Mouse (Mus musculus) liver, embryonic 14.5 days (tissue): ENCODE results near the gene Zbed6. TPM values are rescaled to one million over a fixed set of nuclear protein-coding genes. Genes with fewer than 3 reads are reported as not detected.
A peak's percentile ranks its signal among the peaks of the same experiment; 100 is the strongest.

Experiments used
- ATAC-seq: fragments of 200-750 bp; cut with Nextera tagmentation; 2 replicates; pipeline ENCODE4 v1.8.0; 2017; ENCODE audit warnings: moderate number of reproducible peaks, mild to moderate bottlenecking, moderate library complexity; ENCODE audit not compliant: insufficient read depth
- DNase-seq, 3 experiments: peaks; one replicate each; pipeline ENCODE4 v3.0.0-alpha.2; 2012 to 2013; ENCODE audit warnings: low read depth in 3 of 3, low spot score in 3 of 3
- H3K27ac ChIP-seq: fragments of 300-500 bp; sonication (generic); 2 replicates; pipeline ENCODE4 v1.5.1; 2014; ENCODE audit warnings: moderate library complexity, mild to moderate bottlenecking, control low read depth, inconsistent platforms
- H3K27me3 ChIP-seq: fragments of 300-500 bp; sonication (generic); 2 replicates; pipeline ENCODE4 v1.6.1; 2014; ENCODE audit warnings: mild to moderate bottlenecking, low read length, moderate library complexity; ENCODE audit not compliant: control insufficient read depth, insufficient read depth
- H3K36me3 ChIP-seq: fragments of 300-500 bp; sonication (generic); replicated peaks from 2 replicates; pipeline ENCODE4 v1.6.1; 2014; ENCODE audit warnings: low read depth; ENCODE audit not compliant: control insufficient read depth, insufficient read depth
- H3K4me1 ChIP-seq, 2 experiments: fragments of 200-500 bp in 1 of 2; fragments of 300-500 bp in 1 of 2; sonication (generic) in 1 of 2; replicated peaks; 2 replicates each; pipeline ENCODE4 v1.6.1; 2012 to 2014; ENCODE audit warnings: antibody characterized with exemption in 1 of 2, inconsistent platforms in 1 of 2, low read length in 1 of 2; ENCODE audit not compliant: control insufficient read depth in 2 of 2, insufficient read depth in 2 of 2
- H3K4me2 ChIP-seq: fragments of 300-500 bp; sonication (generic); 2 replicates; pipeline ENCODE4 v1.6.1; 2014; ENCODE audit warnings: low read depth, mild to moderate bottlenecking, control low read depth, moderate library complexity
- H3K4me3 ChIP-seq, 2 experiments: fragments of 200-500 bp in 1 of 2; fragments of 300-500 bp in 1 of 2; sonication (generic) in 1 of 2; 2 replicates each; pipeline ENCODE4 v1.5.1; 2012 to 2014; ENCODE audit warnings: low read depth in 2 of 2, low read length in 2 of 2, mild to moderate bottlenecking in 2 of 2, control low read depth in 1 of 2, inconsistent platforms in 1 of 2, moderate library complexity in 1 of 2; ENCODE audit not compliant: insufficient read depth in 1 of 2
- H3K9ac ChIP-seq: fragments of 300-500 bp; sonication (generic); replicated peaks from 2 replicates; pipeline ENCODE4 v1.6.1; 2014; ENCODE audit warnings: mild to moderate bottlenecking, control low read depth, moderate library complexity
- H3K9me3 ChIP-seq: fragments of 300-500 bp; sonication (generic); 2 replicates; pipeline ENCODE4 v1.6.1; 2016; ENCODE audit warnings: low read length, mixed read lengths; ENCODE audit not compliant: control insufficient read depth
- CTCF ChIP-seq: IDR thresholded peaks from 2 replicates; pipeline ENCODE4 v1.5.1; 2016; ENCODE audit warnings: antibody characterized with exemption, low read depth, control low read depth
- EP300 ChIP-seq: IDR thresholded peaks from 2 replicates; pipeline ENCODE4 v1.6.1; 2016; ENCODE audit warnings: antibody characterized with exemption, low read depth
- WGBS: fragments of 180-500 bp; shearing (Covaris S2); extraction: QIAGEN DNeasy Blood & Tissue Kit; methylation state at CpG from one replicate; pipeline ENCODE4 v1.1.7; 2014; ENCODE audit not compliant: insufficient replicate concordance; 5-methylcytosine and 5-hydroxymethylcytosine counted together
- polyA plus RNA-seq, 2 experiments: library from polyadenylated mRNA; depleted of rRNA in 1 of 2; stranded (reverse) in 1 of 2; unstranded in 1 of 2; fragments of >200 nt; fragmentation: Nextera tagmentation in 1 of 2; extraction: Ambion mirVana in 1 of 2; gene quantifications; 2 replicates each; pipeline versions ENCODE4 v1.2.1 to v1.2.3; 2012 to 2014

Zbed6 gene
- polyA plus RNA-seq, 2 experiments: 1.4 TPM; not detected in 1

- ATAC-seq: no peak
- Histone ChIP-seq H3K27me3 (no peaks in the 10 kb centered on the region), H3K9me3 (no peaks in the 10 kb centered on the region), H3K36me3 (peaks cover 81% of the 10 kb centered on the region), H3K4me3 (no peak overlapping the region), H3K9ac (no peak overlapping the region), H3K4me1 (no peaks in the 10 kb centered on the region), H3K27ac (no peak overlapping the region), H3K4me2 (no peak overlapping the region)
- WGBS: 86% methylated on average over 6 of the region's 6 CpGs
- DNase-seq: no peak
- no peak for TF ChIP-seq EP300
- no peak for TF ChIP-seq CTCF
Measured at GRCm38 (mm10) chr1:133638517-133638916, 22.2 kb downstream of the Zbed6 start.

- TF ChIP-seq EP300 (no peak), CTCF (peak; percentile 13; the same call in 1 of the 2 replicates)
- H3K4me1 ChIP-seq: no peaks in the 10 kb centered on the region
- H3K4me3 ChIP-seq: no peak overlapping the region
- no peak for ATAC-seq
- H3K9me3 ChIP-seq: no peaks in the 10 kb centered on the region
- H3K9ac ChIP-seq: no peak overlapping the region
- no peak overlapping the region for H3K27ac ChIP-seq
- no peaks in the 10 kb centered on the region for H3K27me3 ChIP-seq
- 80% methylated on average over 2 of the region's 2 CpGs for WGBS
- no peak for DNase-seq
- H3K36me3 ChIP-seq: peaks cover 66% of the 10 kb centered on the region
- no peak overlapping the region for H3K4me2 ChIP-seq
Measured at GRCm38 (mm10) chr1:133632168-133632567, 28.5 kb downstream of the Zbed6 start.

GRCm38 (mm10) chr1:133625052-133625451, 35.6 kb downstream of the Zbed6 start:
- TF ChIP-seq EP300 (no peak), CTCF (no peak)
- H3K4me1 ChIP-seq: no peaks in the 10 kb centered on the region
- H3K27ac ChIP-seq: no peak overlapping the region
- DNase-seq: no peak
- WGBS: 58% methylated on average over 2 of the region's 2 CpGs
- no peak overlapping the region for H3K4me2 ChIP-seq
- no peaks in the 10 kb centered on the region for H3K9me3 ChIP-seq
- no peaks in the 10 kb centered on the region for H3K27me3 ChIP-seq
- H3K9ac ChIP-seq: no peak overlapping the region
- H3K4me3 ChIP-seq: no peak overlapping the region
- no peak for ATAC-seq
- peaks cover 70% of the 10 kb centered on the region for H3K36me3 ChIP-seq

- DNase-seq (no peak), ATAC-seq (peak; percentile 73)
- Histone ChIP-seq H3K4me2 (no peak overlapping the region), H3K4me1 (peaks cover 13 to 19% of the 10 kb centered on the region in 2 experiments), H3K27ac (no peak overlapping the region; the same call in 1 of the 2 replicates), H3K9me3 (no peaks in the 10 kb centered on the region), H3K36me3 (peaks cover 37% of the 10 kb centered on the region), H3K4me3 (no peak overlapping the region), H3K27me3 (no peaks in the 10 kb centered on the region), H3K9ac (no peak overlapping the region; the same call in 1 of the 2 replicates)
- TF ChIP-seq CTCF (no peak), EP300 (no peak; the same call in 1 of the 2 replicates)
- 49% methylated on average over 8 of the region's 8 CpGs for WGBS
Measured at GRCm38 (mm10) chr1:133618311-133618710, 42.4 kb downstream of the Zbed6 start.

- 0 out of 2 replicates have a peak, but pooled peaks have one; percentile 46 for TF ChIP-seq EP300
- no peak for TF ChIP-seq CTCF
- Histone ChIP-seq H3K27me3 (no peaks in the 10 kb centered on the region), H3K4me1 (peaks cover 13 to 19% of the 10 kb centered on the region in 2 experiments), H3K9me3 (no peaks in the 10 kb centered on the region), H3K4me3 (no peak overlapping the region), H3K4me2 (no peak overlapping the region), H3K36me3 (peaks cover 33% of the 10 kb centered on the region), H3K27ac (peak overlapping the region; percentile 21), H3K9ac (no peak overlapping the region)
- 13% methylated on average over 2 of the region's 2 CpGs for WGBS
- ATAC-seq: peak; percentile 78; the same call in 1 of the 2 replicates
- peak in 1 of 3 experiments; percentile 28 for DNase-seq
Measured at GRCm38 (mm10) chr1:133617908-133618307, 42.8 kb downstream of the Zbed6 start.
